Mouse (Mus musculus): Measurements from ENCODE around the gene Abcb5. TPM values are rescaled to one million over a fixed set of nuclear protein-coding genes. Genes with fewer than 3 reads are reported as not detected.

Abcb5 gene
- polyA plus RNA-seq (2015; fragmentation: Nextera tagmentation; extraction: Ambion mirVana): not detected in 2 replicates

DNA sequence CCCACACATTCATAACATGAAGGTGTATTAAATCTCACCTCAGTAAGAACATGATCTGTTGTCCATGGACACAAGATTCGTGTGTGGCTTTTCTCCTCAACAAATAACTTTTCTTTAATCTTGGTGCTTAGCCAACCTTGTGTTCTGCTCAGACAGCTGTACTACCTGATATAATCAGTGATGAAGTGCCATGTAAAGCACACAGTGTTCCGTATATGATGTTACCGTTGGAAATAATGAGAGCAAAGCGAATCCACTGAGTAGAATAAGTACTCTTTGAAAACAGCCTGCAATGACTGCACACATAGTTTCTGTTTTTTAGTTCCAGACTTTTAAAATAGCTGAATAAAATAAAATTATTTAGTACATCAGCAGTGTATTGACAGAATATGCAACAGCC lies at the start of gene Abcb5:
Gene Abcb5, minus strand, starts transcription at position 101 of the 400 bp plus-strand sequence.
- Histone ChIP-seq H3K4me1 (replicated peaks; ENCODE audit: control insufficient read depth, insufficient read depth) (no peaks in the 10 kb centered on the region), H3K9ac (ENCODE audit: low read length) (no peak within 1 kb of the TSS), H3K9me3 (ENCODE audit: control insufficient read depth, low read length) (no peaks in the 10 kb centered on the region), H3K4me3 (ENCODE audit: low read depth, low read length) (no peak within 1 kb of the TSS), H3K27ac (replicated peaks) (no peak within 1 kb of the TSS), H3K36me3 (ENCODE audit: control insufficient read depth, insufficient read depth, low read length) (no peaks in the 10 kb centered on the region), H3K27me3 (ENCODE audit: control insufficient read depth, insufficient read depth, low read length) (no peaks in the 10 kb centered on the region), H3K4me2 (replicated peaks; ENCODE audit: low read depth) (no peak within 1 kb of the TSS)
- DNase-seq (ENCODE audit: low spot score) (no peak), ATAC-seq (ENCODE audit: low FRiP score, low TSS enrichment) (no peak)
- WGBS: 72% methylated on average over 4 of the region's 4 CpGs
- TF ChIP-seq EP300 (optimal IDR thresholded peaks at IDR 0.05): no peak
- no peak for TF ChIP-seq CTCF (IDR thresholded peaks at IDR 0.05; ENCODE audit: low read depth)

DNA sequence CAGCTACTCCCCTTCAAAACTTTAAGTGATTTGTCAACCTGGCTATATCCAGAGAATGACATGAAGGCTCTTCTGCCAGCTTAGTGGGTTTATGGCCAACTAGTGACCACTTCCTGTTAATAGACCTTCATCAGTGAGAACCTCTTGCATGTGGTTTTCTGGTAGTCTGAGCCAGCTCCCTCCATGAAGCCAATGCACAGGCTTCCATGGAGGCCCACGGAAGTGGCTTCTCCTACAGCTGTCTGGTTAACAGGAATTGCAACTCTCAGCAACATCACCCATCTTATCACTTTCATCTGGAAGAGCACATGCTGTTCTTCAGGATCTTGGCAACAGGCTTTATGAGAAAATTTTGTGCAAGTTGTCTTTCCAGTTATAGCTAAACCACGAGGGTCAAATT lies 33.0 kb upstream of the Abcb5 start:
- 75% methylated on average over 2 of the region's 2 CpGs for WGBS
- no peak overlapping the region for H3K27ac ChIP-seq (replicated peaks)
- H3K36me3 ChIP-seq (ENCODE audit: control insufficient read depth, insufficient read depth, low read length): no peaks in the 10 kb centered on the region
- no peak for TF ChIP-seq CTCF (IDR thresholded peaks at IDR 0.05; ENCODE audit: low read depth)
- no peak for TF ChIP-seq EP300 (optimal IDR thresholded peaks at IDR 0.05)
- H3K9ac ChIP-seq (ENCODE audit: low read length): no peak overlapping the region
- no peak overlapping the region for H3K4me2 ChIP-seq (replicated peaks; ENCODE audit: low read depth)
- H3K9me3 ChIP-seq (ENCODE audit: control insufficient read depth, low read length): no peaks in the 10 kb centered on the region
- no peaks in the 10 kb centered on the region for H3K27me3 ChIP-seq (ENCODE audit: control insufficient read depth, insufficient read depth, low read length)
- H3K4me1 ChIP-seq (replicated peaks; ENCODE audit: control insufficient read depth, insufficient read depth): no peaks in the 10 kb centered on the region
- ATAC-seq (ENCODE audit: low FRiP score, low TSS enrichment) (no peak), DNase-seq (ENCODE audit: low spot score) (no peak)
- H3K4me3 ChIP-seq (ENCODE audit: low read depth, low read length): no peak overlapping the region

DNA sequence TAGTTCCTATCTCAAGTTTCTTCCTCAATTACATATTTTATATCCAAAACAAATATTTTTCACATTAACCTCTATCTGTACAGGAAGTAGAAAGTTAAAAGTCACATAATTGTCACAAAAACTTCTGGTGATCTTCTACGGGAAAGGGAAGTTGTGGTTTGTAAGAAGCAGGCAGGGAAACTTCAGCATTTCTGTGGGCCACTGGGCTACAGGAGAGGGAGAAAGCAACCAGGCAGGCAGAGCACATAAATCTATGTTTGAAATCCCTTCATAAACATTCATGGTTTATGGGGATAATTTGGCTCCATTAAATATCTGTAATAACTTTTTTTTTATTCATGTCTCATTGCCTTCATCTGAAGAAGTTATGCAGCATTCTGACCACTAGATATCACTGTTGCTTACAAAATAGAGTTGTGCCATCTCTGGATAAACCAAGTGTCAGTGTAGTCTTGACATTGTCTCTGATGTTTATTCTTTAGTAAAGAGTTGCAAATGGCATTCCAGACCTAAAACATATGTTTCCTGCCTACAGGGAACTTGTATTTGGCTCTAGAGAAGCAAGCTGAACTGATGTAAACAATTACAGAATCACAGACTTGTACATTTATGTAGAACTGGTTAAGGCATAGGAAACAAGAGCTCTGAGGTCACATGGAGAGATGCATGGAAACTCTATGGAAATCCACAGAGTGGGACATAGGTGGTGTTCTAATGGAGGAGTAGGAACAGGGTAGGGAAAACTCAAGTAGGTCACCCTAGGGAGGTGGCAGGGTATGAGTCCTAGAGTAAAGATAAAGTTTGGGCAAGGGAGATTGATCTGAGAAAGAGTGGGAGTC lies 28.3 kb upstream of the Abcb5 start:
- H3K27ac ChIP-seq (replicated peaks): no peak overlapping the region
- ATAC-seq (ENCODE audit: low FRiP score, low TSS enrichment) (no peak), DNase-seq (ENCODE audit: low spot score) (no peak)
- H3K27me3 ChIP-seq (ENCODE audit: control insufficient read depth, insufficient read depth, low read length): no peaks in the 10 kb centered on the region
- H3K9ac ChIP-seq (ENCODE audit: low read length): no peak overlapping the region
- H3K4me1 ChIP-seq (replicated peaks; ENCODE audit: control insufficient read depth, insufficient read depth): no peaks in the 10 kb centered on the region
- no peaks in the 10 kb centered on the region for H3K36me3 ChIP-seq (ENCODE audit: control insufficient read depth, insufficient read depth, low read length)
- 60% methylated on average over 1 of the region's 1 CpGs for WGBS
- no peak overlapping the region for H3K4me3 ChIP-seq (ENCODE audit: low read depth, low read length)
- TF ChIP-seq EP300 (optimal IDR thresholded peaks at IDR 0.05): no peak
- TF ChIP-seq CTCF (IDR thresholded peaks at IDR 0.05; ENCODE audit: low read depth): peak; percentile 76
- no peaks in the 10 kb centered on the region for H3K9me3 ChIP-seq (ENCODE audit: control insufficient read depth, low read length)
- H3K4me2 ChIP-seq (replicated peaks; ENCODE audit: low read depth): no peak overlapping the region

DNA sequence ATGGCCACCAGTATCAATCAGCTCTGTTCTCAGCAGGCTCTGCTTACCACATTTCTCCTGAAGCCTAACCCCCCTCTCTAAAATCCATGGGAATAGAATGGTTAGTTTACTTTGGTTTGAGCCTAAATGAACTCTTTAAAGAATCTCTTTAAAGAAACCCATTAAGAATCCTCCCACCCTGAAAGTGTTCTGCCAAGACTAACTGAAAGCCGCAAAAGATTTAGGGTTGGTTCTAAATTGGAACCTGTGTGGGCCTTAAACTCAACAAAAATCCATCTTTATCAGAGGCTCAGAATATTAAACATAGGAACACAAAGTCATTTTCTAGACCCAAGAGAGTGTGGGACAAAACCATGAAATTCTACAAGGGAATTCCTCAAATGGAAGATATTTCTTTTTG lies 18.6 kb upstream of the Abcb5 start:
- Histone ChIP-seq H3K27me3 (ENCODE audit: control insufficient read depth, insufficient read depth, low read length) (no peaks in the 10 kb centered on the region), H3K36me3 (ENCODE audit: control insufficient read depth, insufficient read depth, low read length) (no peaks in the 10 kb centered on the region), H3K4me1 (replicated peaks; ENCODE audit: control insufficient read depth, insufficient read depth) (no peaks in the 10 kb centered on the region), H3K9me3 (ENCODE audit: control insufficient read depth, low read length) (no peaks in the 10 kb centered on the region), H3K4me3 (ENCODE audit: low read depth, low read length) (no peak overlapping the region), H3K27ac (replicated peaks) (no peak overlapping the region), H3K9ac (ENCODE audit: low read length) (no peak overlapping the region), H3K4me2 (replicated peaks; ENCODE audit: low read depth) (no peak overlapping the region)
- ATAC-seq (ENCODE audit: low FRiP score, low TSS enrichment) (no peak), DNase-seq (ENCODE audit: low spot score) (no peak)
- no peak for TF ChIP-seq CTCF (IDR thresholded peaks at IDR 0.05; ENCODE audit: low read depth)
- TF ChIP-seq EP300 (optimal IDR thresholded peaks at IDR 0.05): no peak
- 53% methylated on average over 1 of the region's 1 CpGs for WGBS

DNA sequence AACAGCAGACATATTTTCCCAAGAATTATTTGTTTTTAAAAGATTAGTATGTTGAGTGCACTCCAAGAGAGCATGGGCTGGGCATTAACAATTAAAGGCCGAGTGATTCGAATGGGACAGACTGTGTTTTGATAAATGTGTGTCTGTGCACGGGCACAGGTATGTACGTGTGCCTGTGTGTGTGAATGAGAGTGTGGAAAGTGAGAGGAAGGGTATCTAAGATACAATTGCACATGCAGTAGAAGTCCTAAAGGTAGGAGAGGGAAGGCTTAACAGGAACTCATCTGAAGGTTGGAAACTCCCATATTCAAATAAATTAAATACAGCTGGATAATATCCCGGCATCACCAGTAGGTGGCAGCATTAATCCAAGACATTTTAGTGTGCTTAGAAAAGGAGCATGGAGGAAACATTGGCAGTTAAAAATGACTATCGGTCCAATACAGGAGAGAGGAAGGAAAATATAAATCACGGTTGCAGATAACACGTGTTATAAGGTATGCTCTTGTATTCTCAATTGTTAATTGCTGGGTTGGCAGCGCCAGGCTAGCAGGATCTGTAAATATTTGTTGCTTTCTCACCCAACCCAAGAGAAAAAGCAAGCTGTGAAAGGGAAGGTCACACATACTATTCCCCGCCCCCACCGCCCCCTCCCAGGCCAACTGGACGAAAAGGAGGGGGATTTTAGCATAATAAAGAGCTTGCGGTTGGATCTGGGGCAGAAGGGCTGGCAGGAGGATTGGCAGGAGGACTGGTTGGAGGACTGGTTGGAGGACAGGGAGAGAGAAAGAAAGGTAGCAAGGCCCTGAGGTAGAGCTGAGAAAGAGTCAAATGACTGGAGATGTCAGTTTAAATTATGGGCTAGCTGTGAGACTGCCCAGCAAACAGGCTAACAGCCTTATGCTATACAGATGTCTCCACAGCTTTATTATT lies 35.6 kb downstream of the Abcb5 start:
- Histone ChIP-seq H3K9me3 (ENCODE audit: control insufficient read depth, low read length) (no peaks in the 10 kb centered on the region), H3K4me3 (ENCODE audit: low read depth, low read length) (no peak overlapping the region), H3K27me3 (ENCODE audit: control insufficient read depth, insufficient read depth, low read length) (no peaks in the 10 kb centered on the region), H3K27ac (replicated peaks) (no peak overlapping the region), H3K9ac (ENCODE audit: low read length) (no peak overlapping the region), H3K36me3 (ENCODE audit: control insufficient read depth, insufficient read depth, low read length) (no peaks in the 10 kb centered on the region), H3K4me1 (replicated peaks; ENCODE audit: control insufficient read depth, insufficient read depth) (no peaks in the 10 kb centered on the region), H3K4me2 (replicated peaks; ENCODE audit: low read depth) (peak overlapping the region; percentile 24; the same call in 1 of the 2 replicates)
- peak; percentile 90 for TF ChIP-seq CTCF (IDR thresholded peaks at IDR 0.05; ENCODE audit: low read depth)
- no peak for TF ChIP-seq EP300 (optimal IDR thresholded peaks at IDR 0.05)
- DNase-seq (ENCODE audit: low spot score): peak; percentile 70
- no peak for ATAC-seq (ENCODE audit: low FRiP score, low TSS enrichment)
- WGBS: 21% methylated on average over 13 of the region's 13 CpGs

Data from stomach, postnatal 0 days (tissue).